Mouse (Mus musculus): ENCODE results near the gene Robo2. TPM values are rescaled to one million over a fixed set of nuclear protein-coding genes. Genes with fewer than 3 reads are reported as not detected.
"Not testable (repeated sequence)": the region's sequence is repeated elsewhere in the genome, so short reads cannot be mapped to it uniquely, and the experiment has no call there.

Gene Robo2
- polyA plus RNA-seq, 1 experiment = not detected

GRCm38 (mm10) chr16:74056886-74057285 is 354.7 kb downstream of the Robo2 start:
- H3K27ac ChIP-seq (ENCODE audit: insufficient read depth, low read depth, low read length) = no peak overlapping the region
- H3K4me1 ChIP-seq (ENCODE audit: control insufficient read depth, insufficient read depth, low read length) = no peaks in the 10 kb centered on the region
- TF ChIP-seq CTCF (IDR thresholded peaks at IDR 0.05; ENCODE audit: low read depth, low read length) (no peak), POLR2A (IDR thresholded peaks at IDR 0.05; ENCODE audit: borderline replicate concordance, low read depth, low read length) (no peak)
- no peak overlapping the region for H3K4me3 ChIP-seq (ENCODE audit: insufficient read depth, low read length)

GRCm38 (mm10) chr16:74056210-74056609 is 355.4 kb downstream of the Robo2 start:
- H3K4me1 ChIP-seq (ENCODE audit: control insufficient read depth, insufficient read depth, low read length) = no peaks in the 10 kb centered on the region
- H3K4me3 ChIP-seq (ENCODE audit: insufficient read depth, low read length) = no peak overlapping the region
- no peak overlapping the region for H3K27ac ChIP-seq (ENCODE audit: insufficient read depth, low read depth, low read length)
- TF ChIP-seq CTCF (IDR thresholded peaks at IDR 0.05; ENCODE audit: low read depth, low read length) = no peak
- TF ChIP-seq POLR2A (IDR thresholded peaks at IDR 0.05; ENCODE audit: borderline replicate concordance, low read depth, low read length) = no peak

- TF ChIP-seq CTCF (IDR thresholded peaks at IDR 0.05; ENCODE audit: low read depth, low read length) = no peak
- no peak for TF ChIP-seq POLR2A (IDR thresholded peaks at IDR 0.05; ENCODE audit: borderline replicate concordance, low read depth, low read length)
- Histone ChIP-seq H3K4me1 (ENCODE audit: control insufficient read depth, insufficient read depth, low read length) (no peaks in the 10 kb centered on the region), H3K27ac (ENCODE audit: insufficient read depth, low read depth, low read length) (no peak overlapping the region), H3K4me3 (ENCODE audit: insufficient read depth, low read length) (no peak overlapping the region)
Observed at GRCm38 (mm10) chr16:74055061-74055751, 356.4 kb downstream of the Robo2 start.

- TF ChIP-seq POLR2A (IDR thresholded peaks at IDR 0.05; ENCODE audit: borderline replicate concordance, low read depth, low read length) (no peak), CTCF (IDR thresholded peaks at IDR 0.05; ENCODE audit: low read depth, low read length) (no peak)
- H3K27ac ChIP-seq (ENCODE audit: insufficient read depth, low read depth, low read length) = no peak overlapping the region
- no peak overlapping the region for H3K4me3 ChIP-seq (ENCODE audit: insufficient read depth, low read length)
Observed at GRCm38 (mm10) chr16:74049467-74049866, 362.2 kb downstream of the Robo2 start.

GRCm38 (mm10) chr16:74048980-74049379 is 362.6 kb downstream of the Robo2 start:
- Histone ChIP-seq H3K4me1 (ENCODE audit: control insufficient read depth, insufficient read depth, low read length) (no peaks in the 10 kb centered on the region), H3K4me3 (ENCODE audit: insufficient read depth, low read length) (no peak overlapping the region), H3K27ac (ENCODE audit: insufficient read depth, low read depth, low read length) (no peak overlapping the region)
- no peak for TF ChIP-seq CTCF (IDR thresholded peaks at IDR 0.05; ENCODE audit: low read depth, low read length)
- TF ChIP-seq POLR2A (IDR thresholded peaks at IDR 0.05; ENCODE audit: borderline replicate concordance, low read depth, low read length) = no peak

More at GRCm38 (mm10) chr16:74049467-74049866, 362.2 kb downstream of the Robo2 start:
- H3K4me1 ChIP-seq (ENCODE audit: control insufficient read depth, insufficient read depth, low read length) = no peaks in the 10 kb centered on the region

GRCm38 (mm10) chr16:74047232-74047631 is 364.4 kb downstream of the Robo2 start:
- no peak overlapping the region for H3K4me3 ChIP-seq (ENCODE audit: insufficient read depth, low read length)
- H3K27ac ChIP-seq (ENCODE audit: insufficient read depth, low read depth, low read length) = no peak overlapping the region
- TF ChIP-seq POLR2A (IDR thresholded peaks at IDR 0.05; ENCODE audit: borderline replicate concordance, low read depth, low read length) = no peak
- no peak for TF ChIP-seq CTCF (IDR thresholded peaks at IDR 0.05; ENCODE audit: low read depth, low read length)
- no peaks in the 10 kb centered on the region for H3K4me1 ChIP-seq (ENCODE audit: control insufficient read depth, insufficient read depth, low read length)

- not testable (repeated sequence) for H3K4me3 ChIP-seq (ENCODE audit: insufficient read depth, low read length); H3K4me1 ChIP-seq (ENCODE audit: control insufficient read depth, insufficient read depth, low read length); H3K27ac ChIP-seq (ENCODE audit: insufficient read depth, low read depth, low read length)
Observed at GRCm38 (mm10) chr16:74040797-74041196, 370.8 kb downstream of the Robo2 start.

DNA sequence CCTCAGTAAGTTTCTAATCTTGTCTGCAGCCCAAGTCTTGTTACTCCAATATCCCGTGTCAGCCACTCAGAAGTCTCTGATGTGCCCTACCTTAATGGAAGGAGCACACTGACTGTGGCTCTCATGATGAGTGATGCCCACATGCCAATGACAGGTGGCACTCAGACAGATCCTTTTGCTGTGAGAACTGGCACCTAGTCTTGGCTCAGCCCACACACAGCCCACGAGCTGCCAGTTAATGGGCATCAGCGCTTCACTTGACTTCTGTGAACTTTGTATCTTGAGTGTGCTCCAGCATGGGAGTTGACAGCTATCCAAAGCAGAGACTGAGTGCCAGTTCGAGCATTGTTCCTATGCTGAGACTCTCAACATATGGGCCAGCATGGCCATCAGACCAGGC is 383.8 kb downstream of the Robo2 start:
- no peak overlapping the region for H3K27ac ChIP-seq (ENCODE audit: insufficient read depth, low read depth, low read length)
- TF ChIP-seq POLR2A (IDR thresholded peaks at IDR 0.05; ENCODE audit: borderline replicate concordance, low read depth, low read length) = no peak
- TF ChIP-seq CTCF (IDR thresholded peaks at IDR 0.05; ENCODE audit: low read depth, low read length) = no peak
- H3K4me3 ChIP-seq (ENCODE audit: insufficient read depth, low read length) = no peak overlapping the region
- H3K4me1 ChIP-seq (ENCODE audit: control insufficient read depth, insufficient read depth, low read length) = no peaks in the 10 kb centered on the region

GRCm38 (mm10) chr16:74022281-74022978 is 389.2 kb downstream of the Robo2 start:
- Histone ChIP-seq H3K4me3 (ENCODE audit: insufficient read depth, low read length) (no peak overlapping the region), H3K27ac (ENCODE audit: insufficient read depth, low read depth, low read length) (no peak overlapping the region), H3K4me1 (ENCODE audit: control insufficient read depth, insufficient read depth, low read length) (no peaks in the 10 kb centered on the region)
- no peak for TF ChIP-seq CTCF (IDR thresholded peaks at IDR 0.05; ENCODE audit: low read depth, low read length)
- no peak for TF ChIP-seq POLR2A (IDR thresholded peaks at IDR 0.05; ENCODE audit: borderline replicate concordance, low read depth, low read length)

DNA sequence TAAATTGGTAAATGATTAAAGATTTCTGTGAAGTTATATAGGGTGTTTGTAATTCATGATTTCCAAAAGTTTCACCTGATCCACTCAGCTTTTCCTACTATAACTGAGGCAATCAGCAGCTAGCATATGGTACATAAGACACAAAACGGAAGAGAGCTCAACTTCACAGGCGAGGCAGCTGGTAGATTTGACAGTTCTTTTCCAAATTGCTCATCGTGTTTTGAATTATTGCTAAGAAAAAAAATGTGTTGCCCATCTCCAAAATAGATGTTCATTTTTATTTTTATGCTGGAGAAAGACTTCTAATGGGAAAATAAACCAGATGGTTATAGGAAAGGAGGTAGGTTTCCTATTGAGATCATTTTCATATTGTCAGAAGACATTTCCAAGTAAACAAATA is 405.9 kb downstream of the Robo2 start:
- Histone ChIP-seq H3K27ac (ENCODE audit: insufficient read depth, low read depth, low read length) (no peak overlapping the region), H3K4me3 (ENCODE audit: insufficient read depth, low read length) (no peak overlapping the region), H3K4me1 (ENCODE audit: control insufficient read depth, insufficient read depth, low read length) (no peaks in the 10 kb centered on the region)
- TF ChIP-seq POLR2A (IDR thresholded peaks at IDR 0.05; ENCODE audit: borderline replicate concordance, low read depth, low read length) = no peak
- no peak for TF ChIP-seq CTCF (IDR thresholded peaks at IDR 0.05; ENCODE audit: low read depth, low read length)
